Mouse (Mus musculus) stomach, postnatal 0 days (tissue): ENCODE data around the gene Noct. TPM values are rescaled to one million over a fixed set of nuclear protein-coding genes. Genes with fewer than 3 reads are reported as not detected.

Experiments
- ATAC-seq: fragments of 200-750 bp; cut with Nextera tagmentation; 2 replicates; pipeline ENCODE4 v1.8.0; 2017; ENCODE audit not compliant: low FRiP score, low TSS enrichment
- DNase-seq: peaks from one replicate; pipeline ENCODE4 v3.0.0-alpha.2; 2016; ENCODE audit warnings: low spot score
- H3K27ac ChIP-seq: fragments of 300-500 bp; sonication (generic); replicated peaks from 2 replicates; pipeline ENCODE4 v1.5.1; 2014; ENCODE audit warnings: mild to moderate bottlenecking, control low read depth
- H3K27me3 ChIP-seq: fragments of 300-500 bp; sonication (generic); 2 replicates; pipeline ENCODE4 v1.6.1; 2014; ENCODE audit warnings: low read length; ENCODE audit not compliant: control insufficient read depth, insufficient read depth
- H3K36me3 ChIP-seq: fragments of 300-500 bp; sonication (generic); 2 replicates; pipeline ENCODE4 v1.6.1; 2014; ENCODE audit warnings: low read length, mixed read lengths; ENCODE audit not compliant: control insufficient read depth, insufficient read depth
- H3K4me1 ChIP-seq: fragments of 300-500 bp; sonication (generic); replicated peaks from 2 replicates; pipeline ENCODE4 v1.6.1; 2014; ENCODE audit warnings: antibody characterized with exemption; ENCODE audit not compliant: control insufficient read depth, insufficient read depth
- H3K4me2 ChIP-seq: fragments of 300-500 bp; sonication (generic); replicated peaks from 2 replicates; pipeline ENCODE4 v1.6.1; 2014; ENCODE audit warnings: low read depth, mild to moderate bottlenecking, control low read depth, moderate library complexity
- H3K4me3 ChIP-seq: fragments of 300-500 bp; sonication (generic); 2 replicates; pipeline ENCODE4 v1.5.1; 2014; ENCODE audit warnings: low read depth, low read length, control low read depth
- H3K9ac ChIP-seq: fragments of 300-500 bp; sonication (generic); 2 replicates; pipeline ENCODE4 v1.6.1; 2014; ENCODE audit warnings: mild to moderate bottlenecking, low read length, control low read depth, mixed read lengths
- H3K9me3 ChIP-seq: fragments of 300-500 bp; sonication (generic); 2 replicates; pipeline ENCODE4 v1.6.1; 2016; ENCODE audit warnings: low read length; ENCODE audit not compliant: control insufficient read depth
- CTCF ChIP-seq: IDR thresholded peaks from 2 replicates; pipeline ENCODE4 v1.5.1; 2016; ENCODE audit warnings: antibody characterized with exemption, low read depth, mild to moderate bottlenecking, moderate library complexity
- EP300 ChIP-seq: optimal IDR thresholded peaks from 2 replicates; pipeline ENCODE3; 2016; ENCODE audit warnings: antibody characterized with exemption
- WGBS: fragments of 180-500 bp; shearing (Covaris S2); extraction: QIAGEN DNeasy Blood & Tissue Kit; methylation state at CpG from one replicate; pipeline ENCODE4 v1.1.7; 2014; 5-methylcytosine and 5-hydroxymethylcytosine counted together
- polyA plus RNA-seq: library from polyadenylated mRNA; unstranded; fragments of >200 nt; fragmentation: Nextera tagmentation; extraction: Ambion mirVana; gene quantifications from 2 replicates; pipeline ENCODE4 v1.2.1, GENCODE M21; 2015

Gene Noct
- polyA plus RNA-seq, 1 experiment from 2014 or later = 7.5 TPM

GRCm38 (mm10) chr3:51225226-51225750 is 1.0 kb downstream of the Noct start:
- ATAC-seq (no peak), DNase-seq (no peak)
- H3K27ac ChIP-seq = peak overlapping the region; percentile 97
- no peak for TF ChIP-seq EP300
- TF ChIP-seq CTCF = no peak
- no peaks in the 10 kb centered on the region for H3K4me1 ChIP-seq
- H3K9ac ChIP-seq = peak overlapping the region; percentile 91
- no peaks in the 10 kb centered on the region for H3K36me3 ChIP-seq
- peak overlapping the region; percentile 82 for H3K4me3 ChIP-seq
- 1% methylated on average over 37 of the region's 39 CpGs for WGBS
- no peaks in the 10 kb centered on the region for H3K27me3 ChIP-seq
- peak overlapping the region; percentile 95 for H3K4me2 ChIP-seq
- no peaks in the 10 kb centered on the region for H3K9me3 ChIP-seq

GRCm38 (mm10) chr3:51225979-51226378 is 1.7 kb downstream of the Noct start:
- ATAC-seq = no peak
- H3K4me3 ChIP-seq = peak overlapping the region; percentile 82

GRCm38 (mm10) chr3:51226601-51227000 is 2.4 kb downstream of the Noct start:
- no peak for ATAC-seq
- Histone ChIP-seq H3K4me1 (0 out of 2 replicates have a peak, but pooled peaks cover 2% of the 10 kb centered on the region), H3K27me3 (no peaks in the 10 kb centered on the region), H3K9ac (no peak overlapping the region), H3K27ac (no peak overlapping the region), H3K36me3 (no peaks in the 10 kb centered on the region), H3K4me3 (no peak overlapping the region), H3K4me2 (no peak overlapping the region; the same call in 1 of the 2 replicates), H3K9me3 (no peaks in the 10 kb centered on the region)
- TF ChIP-seq CTCF = no peak
- TF ChIP-seq EP300 = no peak
- 71% methylated on average over 3 of the region's 3 CpGs for WGBS
- DNase-seq = no peak

More at GRCm38 (mm10) chr3:51225979-51226378, 1.7 kb downstream of the Noct start:
- Histone ChIP-seq H3K27me3 (no peaks in the 10 kb centered on the region), H3K27ac (no peak overlapping the region), H3K9ac (no peak overlapping the region), H3K4me2 (peak overlapping the region; percentile 95; the same call in 1 of the 2 replicates), H3K4me1 (no peaks in the 10 kb centered on the region), H3K36me3 (no peaks in the 10 kb centered on the region), H3K9me3 (no peaks in the 10 kb centered on the region)
- no peak for TF ChIP-seq CTCF
- TF ChIP-seq EP300 = no peak
- WGBS = 93% methylated on average over 10 of the region's 10 CpGs
- DNase-seq = no peak

- no peaks in the 10 kb centered on the region for H3K27me3 ChIP-seq
- no peak overlapping the region for H3K9ac ChIP-seq
- H3K27ac ChIP-seq = no peak overlapping the region
- DNase-seq (peak; percentile 66), ATAC-seq (no peak)
- 0 out of 2 replicates have a peak, but pooled peaks cover 2% of the 10 kb centered on the region for H3K4me1 ChIP-seq
- no peaks in the 10 kb centered on the region for H3K9me3 ChIP-seq
- H3K4me3 ChIP-seq = no peak overlapping the region
- no peak overlapping the region for H3K4me2 ChIP-seq
- 71% methylated on average over 10 of the region's 10 CpGs for WGBS
- TF ChIP-seq EP300 (no peak), CTCF (peak; percentile 69)
- no peaks in the 10 kb centered on the region for H3K36me3 ChIP-seq
Measured at GRCm38 (mm10) chr3:51228038-51228820, 4.0 kb downstream of the Noct start.

GRCm38 (mm10) chr3:51228821-51229205 is 4.6 kb downstream of the Noct start:
- no peak overlapping the region for H3K27ac ChIP-seq
- no peak overlapping the region for H3K4me3 ChIP-seq
- no peak for ATAC-seq
- no peak overlapping the region for H3K9ac ChIP-seq
- H3K4me2 ChIP-seq = no peak overlapping the region
- H3K4me1 ChIP-seq = 0 out of 2 replicates have a peak, but pooled peaks cover 2% of the 10 kb centered on the region
- H3K9me3 ChIP-seq = no peaks in the 10 kb centered on the region
- no peaks in the 10 kb centered on the region for H3K27me3 ChIP-seq
- DNase-seq = no peak
- no peaks in the 10 kb centered on the region for H3K36me3 ChIP-seq
- 75% methylated on average over 9 of the region's 9 CpGs for WGBS
- no peak for TF ChIP-seq EP300
- no peak for TF ChIP-seq CTCF

GRCm38 (mm10) chr3:51229226-51229625 is 5.0 kb downstream of the Noct start:
- Histone ChIP-seq H3K4me3 (no peak overlapping the region), H3K27ac (no peak overlapping the region), H3K4me1 (0 out of 2 replicates have a peak, but pooled peaks cover 2% of the 10 kb centered on the region), H3K27me3 (no peaks in the 10 kb centered on the region), H3K9ac (no peak overlapping the region), H3K4me2 (no peak overlapping the region), H3K36me3 (no peaks in the 10 kb centered on the region), H3K9me3 (no peaks in the 10 kb centered on the region)
- WGBS = 76% methylated on average over 3 of the region's 3 CpGs
- TF ChIP-seq CTCF (no peak), EP300 (no peak)
- no peak for ATAC-seq
- DNase-seq = no peak
